Mouse (Mus musculus): Measurements from ENCODE around the gene Cog5. TPM values are rescaled to one million over a fixed set of nuclear protein-coding genes. Genes with fewer than 3 reads are reported as not detected.

Gene Cog5
- polyA plus RNA-seq, 1 experiment from 2014 or later = 41.1 TPM

GRCm38 (mm10) chr12:31714070-31714469 lies 59.4 kb downstream of the Cog5 start:
- Histone ChIP-seq H3K9me3 (ENCODE audit: control insufficient read depth, low read length) (no peaks in the 10 kb centered on the region), H3K36me3 (ENCODE audit: control insufficient read depth, insufficient read depth, low read length) (no peaks in the 10 kb centered on the region), H3K4me2 (replicated peaks; ENCODE audit: low read depth, low read length) (no peak overlapping the region), H3K27me3 (ENCODE audit: control insufficient read depth, insufficient read depth, low read length) (no peaks in the 10 kb centered on the region), H3K4me3 (ENCODE audit: low read depth, low read length) (no peak overlapping the region), H3K9ac (ENCODE audit: low read depth, low read length) (no peak overlapping the region), H3K4me1 (replicated peaks; ENCODE audit: control insufficient read depth, insufficient read depth, low read length) (no peaks in the 10 kb centered on the region), H3K27ac (ENCODE audit: low read depth, low read length) (peak overlapping the region; percentile 17; the same call in 1 of the 2 replicates)
- DNase-seq (ENCODE audit: low spot score) = no peak
- peak; percentile 46; the same call in 1 of the 2 replicates for ATAC-seq (ENCODE audit: low FRiP score)
- 88% methylated on average over 3 of the region's 3 CpGs for WGBS

- H3K9me3 ChIP-seq (ENCODE audit: control insufficient read depth, low read length) = no peaks in the 10 kb centered on the region
- 87% methylated on average over 1 of the region's 1 CpGs for WGBS
- H3K4me3 ChIP-seq (ENCODE audit: low read depth, low read length) = no peak overlapping the region
- no peaks in the 10 kb centered on the region for H3K4me1 ChIP-seq (replicated peaks; ENCODE audit: control insufficient read depth, insufficient read depth, low read length)
- DNase-seq (ENCODE audit: low spot score) = no peak
- H3K27ac ChIP-seq (ENCODE audit: low read depth, low read length) = no peak overlapping the region
- no peaks in the 10 kb centered on the region for H3K36me3 ChIP-seq (ENCODE audit: control insufficient read depth, insufficient read depth, low read length)
- no peaks in the 10 kb centered on the region for H3K27me3 ChIP-seq (ENCODE audit: control insufficient read depth, insufficient read depth, low read length)
- ATAC-seq (ENCODE audit: low FRiP score) = no peak
- no peak overlapping the region for H3K4me2 ChIP-seq (replicated peaks; ENCODE audit: low read depth, low read length)
- no peak overlapping the region for H3K9ac ChIP-seq (ENCODE audit: low read depth, low read length)
Observed at GRCm38 (mm10) chr12:31719586-31720275, 65.1 kb downstream of the Cog5 start.

- ATAC-seq (ENCODE audit: low FRiP score) = no peak
- H3K27me3 ChIP-seq (ENCODE audit: control insufficient read depth, insufficient read depth, low read length) = no peaks in the 10 kb centered on the region
- H3K9ac ChIP-seq (ENCODE audit: low read depth, low read length) = no peak overlapping the region
- no peaks in the 10 kb centered on the region for H3K36me3 ChIP-seq (ENCODE audit: control insufficient read depth, insufficient read depth, low read length)
- no peak overlapping the region for H3K27ac ChIP-seq (ENCODE audit: low read depth, low read length)
- H3K4me2 ChIP-seq (replicated peaks; ENCODE audit: low read depth, low read length) = no peak overlapping the region
- 85% methylated on average over 3 of the region's 3 CpGs for WGBS
- no peaks in the 10 kb centered on the region for H3K4me1 ChIP-seq (replicated peaks; ENCODE audit: control insufficient read depth, insufficient read depth, low read length)
- no peak for DNase-seq (ENCODE audit: low spot score)
- no peaks in the 10 kb centered on the region for H3K9me3 ChIP-seq (ENCODE audit: control insufficient read depth, low read length)
- H3K4me3 ChIP-seq (ENCODE audit: low read depth, low read length) = no peak overlapping the region
Observed at GRCm38 (mm10) chr12:31724576-31724975, 69.9 kb downstream of the Cog5 start.

- H3K9ac ChIP-seq (ENCODE audit: low read depth, low read length) = no peak overlapping the region
- DNase-seq (ENCODE audit: low spot score) (no peak), ATAC-seq (ENCODE audit: low FRiP score) (no peak)
- no peaks in the 10 kb centered on the region for H3K27me3 ChIP-seq (ENCODE audit: control insufficient read depth, insufficient read depth, low read length)
- no peak overlapping the region for H3K4me2 ChIP-seq (replicated peaks; ENCODE audit: low read depth, low read length)
- no peaks in the 10 kb centered on the region for H3K4me1 ChIP-seq (replicated peaks; ENCODE audit: control insufficient read depth, insufficient read depth, low read length)
- H3K9me3 ChIP-seq (ENCODE audit: control insufficient read depth, low read length) = no peaks in the 10 kb centered on the region
- WGBS = 85% methylated on average over 12 of the region's 12 CpGs
- H3K27ac ChIP-seq (ENCODE audit: low read depth, low read length) = no peak overlapping the region
- H3K4me3 ChIP-seq (ENCODE audit: low read depth, low read length) = no peak overlapping the region
- no peaks in the 10 kb centered on the region for H3K36me3 ChIP-seq (ENCODE audit: control insufficient read depth, insufficient read depth, low read length)
Observed at GRCm38 (mm10) chr12:31725511-31726275, 71.0 kb downstream of the Cog5 start.

GRCm38 (mm10) chr12:31726707-31727106 lies 72.0 kb downstream of the Cog5 start:
- no peaks in the 10 kb centered on the region for H3K36me3 ChIP-seq (ENCODE audit: control insufficient read depth, insufficient read depth, low read length)
- no peak overlapping the region for H3K4me3 ChIP-seq (ENCODE audit: low read depth, low read length)
- 47% methylated on average over 1 of the region's 1 CpGs for WGBS
- no peaks in the 10 kb centered on the region for H3K4me1 ChIP-seq (replicated peaks; ENCODE audit: control insufficient read depth, insufficient read depth, low read length)
- no peak for ATAC-seq (ENCODE audit: low FRiP score)
- DNase-seq (ENCODE audit: low spot score) = no peak
- no peak overlapping the region for H3K9ac ChIP-seq (ENCODE audit: low read depth, low read length)
- H3K4me2 ChIP-seq (replicated peaks; ENCODE audit: low read depth, low read length) = no peak overlapping the region
- no peaks in the 10 kb centered on the region for H3K9me3 ChIP-seq (ENCODE audit: control insufficient read depth, low read length)
- H3K27me3 ChIP-seq (ENCODE audit: control insufficient read depth, insufficient read depth, low read length) = no peaks in the 10 kb centered on the region
- H3K27ac ChIP-seq (ENCODE audit: low read depth, low read length) = no peak overlapping the region

GRCm38 (mm10) chr12:31730126-31730525 lies 75.5 kb downstream of the Cog5 start:
- 97% methylated on average over 1 of the region's 1 CpGs for WGBS
- no peak for DNase-seq (ENCODE audit: low spot score)
- no peak for ATAC-seq (ENCODE audit: low FRiP score)

GRCm38 (mm10) chr12:31734616-31735015 lies 79.9 kb downstream of the Cog5 start:
- Histone ChIP-seq H3K27me3 (ENCODE audit: control insufficient read depth, insufficient read depth, low read length) (no peaks in the 10 kb centered on the region), H3K4me2 (replicated peaks; ENCODE audit: low read depth, low read length) (no peak overlapping the region), H3K4me1 (replicated peaks; ENCODE audit: control insufficient read depth, insufficient read depth, low read length) (no peaks in the 10 kb centered on the region), H3K27ac (ENCODE audit: low read depth, low read length) (no peak overlapping the region), H3K9me3 (ENCODE audit: control insufficient read depth, low read length) (no peaks in the 10 kb centered on the region), H3K9ac (ENCODE audit: low read depth, low read length) (no peak overlapping the region), H3K36me3 (ENCODE audit: control insufficient read depth, insufficient read depth, low read length) (no peaks in the 10 kb centered on the region), H3K4me3 (ENCODE audit: low read depth, low read length) (no peak overlapping the region)
- DNase-seq (ENCODE audit: low spot score) (no peak), ATAC-seq (ENCODE audit: low FRiP score) (no peak)
- WGBS = 97% methylated on average over 2 of the region's 2 CpGs

More at GRCm38 (mm10) chr12:31730126-31730525, 75.5 kb downstream of the Cog5 start:
- Histone ChIP-seq H3K36me3 (ENCODE audit: control insufficient read depth, insufficient read depth, low read length) (no peaks in the 10 kb centered on the region), H3K9me3 (ENCODE audit: control insufficient read depth, low read length) (no peaks in the 10 kb centered on the region), H3K4me2 (replicated peaks; ENCODE audit: low read depth, low read length) (no peak overlapping the region), H3K27me3 (ENCODE audit: control insufficient read depth, insufficient read depth, low read length) (no peaks in the 10 kb centered on the region), H3K4me3 (ENCODE audit: low read depth, low read length) (no peak overlapping the region), H3K9ac (ENCODE audit: low read depth, low read length) (no peak overlapping the region), H3K4me1 (replicated peaks; ENCODE audit: control insufficient read depth, insufficient read depth, low read length) (no peaks in the 10 kb centered on the region), H3K27ac (ENCODE audit: low read depth, low read length) (no peak overlapping the region)

GRCm38 (mm10) chr12:31747301-31747700 lies 92.6 kb downstream of the Cog5 start:
- Histone ChIP-seq H3K27me3 (ENCODE audit: control insufficient read depth, insufficient read depth, low read length) (no peaks in the 10 kb centered on the region), H3K27ac (ENCODE audit: low read depth, low read length) (no peak overlapping the region), H3K4me1 (replicated peaks; ENCODE audit: control insufficient read depth, insufficient read depth, low read length) (no peaks in the 10 kb centered on the region), H3K36me3 (ENCODE audit: control insufficient read depth, insufficient read depth, low read length) (no peaks in the 10 kb centered on the region), H3K4me2 (replicated peaks; ENCODE audit: low read depth, low read length) (no peak overlapping the region), H3K4me3 (ENCODE audit: low read depth, low read length) (no peak overlapping the region), H3K9ac (ENCODE audit: low read depth, low read length) (no peak overlapping the region), H3K9me3 (ENCODE audit: control insufficient read depth, low read length) (no peaks in the 10 kb centered on the region)
- no peak for ATAC-seq (ENCODE audit: low FRiP score)
- no peak for DNase-seq (ENCODE audit: low spot score)
- WGBS = 84% methylated on average over 8 of the region's 8 CpGs

- DNase-seq (ENCODE audit: low spot score) (no peak), ATAC-seq (ENCODE audit: low FRiP score) (no peak)
- Histone ChIP-seq H3K4me1 (replicated peaks; ENCODE audit: control insufficient read depth, insufficient read depth, low read length) (no peaks in the 10 kb centered on the region), H3K9me3 (ENCODE audit: control insufficient read depth, low read length) (no peaks in the 10 kb centered on the region), H3K9ac (ENCODE audit: low read depth, low read length) (no peak overlapping the region), H3K27me3 (ENCODE audit: control insufficient read depth, insufficient read depth, low read length) (no peaks in the 10 kb centered on the region), H3K27ac (ENCODE audit: low read depth, low read length) (no peak overlapping the region), H3K4me3 (ENCODE audit: low read depth, low read length) (no peak overlapping the region), H3K4me2 (replicated peaks; ENCODE audit: low read depth, low read length) (no peak overlapping the region), H3K36me3 (ENCODE audit: control insufficient read depth, insufficient read depth, low read length) (no peaks in the 10 kb centered on the region)
- WGBS = 94% methylated on average over 4 of the region's 4 CpGs
Observed at GRCm38 (mm10) chr12:31749846-31750245, 95.2 kb downstream of the Cog5 start.
